Mouse (Mus musculus): ENCODE results near the gene 2310079G19Rik.

The 2310079G19Rik gene

DNA sequence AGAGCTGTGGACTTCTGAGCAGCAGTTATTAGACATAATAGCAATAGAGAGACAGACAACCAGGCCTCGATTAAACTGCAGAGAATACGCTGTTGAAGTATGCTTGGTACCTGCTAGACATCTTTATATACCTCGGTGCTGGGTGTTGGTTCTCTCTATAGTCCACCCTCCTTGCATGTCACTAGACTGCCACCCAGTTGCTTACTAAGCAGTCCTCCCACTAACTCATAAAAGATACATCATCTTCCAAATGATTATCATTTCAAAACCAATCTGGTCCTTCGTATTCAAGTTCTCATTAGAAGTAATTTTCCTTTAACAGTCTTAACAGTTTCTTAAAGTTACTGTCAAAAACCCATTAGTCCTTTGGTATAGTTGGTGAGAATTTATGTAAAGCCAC lies at the start of gene 2310079G19Rik:
Gene 2310079G19Rik, minus strand, starts transcription at position 101 of the 400 bp plus-strand sequence.
- no peak for DNase-seq

- no peak for DNase-seq
Measured at GRCm38 (mm10) chr16:88671571-88671970, 44.1 kb upstream of the 2310079G19Rik start, which contains the start of gene Krtap27-1. Gene Krtap27-1 (minus strand): TSS chr16:88671671.

- DNase-seq: peak; percentile 11
Measured at GRCm38 (mm10) chr16:88657426-88657825, 30.0 kb upstream of the 2310079G19Rik start.

GRCm38 (mm10) chr16:88651952-88652351 lies 24.5 kb upstream of the 2310079G19Rik start:
- no peak for DNase-seq

DNA sequence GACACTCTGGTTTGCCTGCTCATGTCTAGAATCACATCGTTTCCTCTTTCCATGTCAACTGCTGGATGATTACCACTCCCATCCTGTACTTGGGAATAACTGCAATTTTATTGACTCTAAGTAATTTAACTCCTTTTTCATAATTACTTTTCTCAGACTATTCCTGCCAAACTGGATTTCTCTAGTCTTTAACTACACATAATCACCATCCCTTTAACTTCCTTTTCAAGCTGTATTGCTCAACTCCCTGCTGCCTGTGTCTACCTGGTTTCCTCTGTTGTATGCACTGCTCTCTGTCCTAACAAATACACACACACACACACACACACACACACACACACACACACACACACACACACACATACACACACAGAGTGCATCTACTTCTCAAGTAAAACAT lies 23.6 kb upstream of the 2310079G19Rik start:
- no peak for DNase-seq

- DNase-seq: no peak
Measured at GRCm38 (mm10) chr16:88647358-88647846, 19.9 kb upstream of the 2310079G19Rik start, which contains the start of gene Krtap26-1. Gene Krtap26-1 (minus strand): TSS chr16:88647796.

DNA sequence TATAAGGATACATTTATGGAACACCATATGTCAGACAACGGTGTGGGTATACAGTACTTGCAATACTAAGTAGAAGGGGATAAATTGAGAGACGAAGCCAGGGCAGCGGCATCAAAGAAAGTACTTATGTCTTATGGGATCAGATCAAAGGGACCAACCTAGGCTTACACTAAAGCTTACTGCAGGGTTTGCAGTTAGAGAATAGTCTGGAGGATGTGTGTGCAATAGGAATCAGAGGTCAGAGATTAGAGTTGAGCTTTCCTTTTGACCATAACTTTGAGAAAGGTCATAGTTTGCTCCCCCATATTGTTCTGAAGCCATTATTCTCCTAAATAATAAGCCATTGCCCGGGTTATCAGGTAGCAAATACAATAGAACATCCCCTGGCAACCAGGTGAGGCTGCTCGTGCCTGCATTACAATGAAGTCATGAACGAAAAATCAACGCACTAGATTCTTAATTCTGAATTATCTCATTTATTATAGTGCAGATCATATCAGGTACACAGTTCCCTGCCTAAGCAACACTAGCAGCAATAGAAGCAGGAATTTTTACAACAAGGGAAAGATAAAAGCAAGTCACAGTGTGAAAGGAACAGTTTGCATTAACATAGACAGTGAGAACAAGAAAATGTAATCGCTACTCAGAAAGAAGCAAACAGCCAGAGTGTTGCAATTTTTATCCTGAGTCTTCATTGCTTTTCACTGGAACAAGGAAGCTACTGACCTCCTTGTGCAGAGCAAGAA lies 19.1 kb upstream of the 2310079G19Rik start:
- no peak for DNase-seq

DNA sequence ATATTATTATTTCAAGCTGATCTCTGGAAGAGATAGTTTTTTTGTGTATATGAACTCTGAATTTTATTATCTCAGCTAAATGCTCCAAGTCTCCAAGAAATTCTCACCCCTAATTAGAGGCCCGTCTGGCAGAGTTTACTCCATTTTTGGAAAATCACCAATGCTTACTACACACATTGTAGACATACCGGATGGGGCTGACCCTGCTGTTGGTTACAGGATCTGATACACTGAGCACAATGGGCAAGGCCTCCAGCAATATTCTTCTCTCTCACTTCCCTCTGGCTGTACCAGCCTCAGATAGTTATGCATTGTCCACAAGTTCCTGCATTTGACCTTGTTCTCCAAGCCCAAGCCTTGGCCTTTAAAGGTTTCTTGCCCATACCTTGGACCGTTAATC lies 12.6 kb upstream of the 2310079G19Rik start:
- DNase-seq: no peak

DNA sequence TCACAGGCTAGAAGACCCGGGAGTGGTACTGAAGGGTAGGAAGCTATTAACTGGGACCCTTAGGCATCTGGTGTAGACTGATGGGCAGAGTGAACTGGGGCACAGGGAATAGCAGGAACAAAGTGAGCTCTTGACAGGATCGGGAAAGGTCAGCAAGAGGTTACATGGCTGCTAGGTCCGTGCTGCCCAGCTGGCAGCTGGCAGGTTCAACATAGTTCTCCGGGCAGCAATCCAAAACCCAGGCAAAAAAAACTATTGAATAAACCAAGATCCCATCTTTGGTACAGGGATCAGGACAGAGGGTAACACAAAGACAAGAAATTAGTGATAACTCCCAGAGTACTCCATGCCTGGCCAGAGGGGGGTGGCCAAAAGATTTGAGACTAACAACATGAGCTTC lies 7.7 kb upstream of the 2310079G19Rik start:
- DNase-seq: peak; percentile 11

DNA sequence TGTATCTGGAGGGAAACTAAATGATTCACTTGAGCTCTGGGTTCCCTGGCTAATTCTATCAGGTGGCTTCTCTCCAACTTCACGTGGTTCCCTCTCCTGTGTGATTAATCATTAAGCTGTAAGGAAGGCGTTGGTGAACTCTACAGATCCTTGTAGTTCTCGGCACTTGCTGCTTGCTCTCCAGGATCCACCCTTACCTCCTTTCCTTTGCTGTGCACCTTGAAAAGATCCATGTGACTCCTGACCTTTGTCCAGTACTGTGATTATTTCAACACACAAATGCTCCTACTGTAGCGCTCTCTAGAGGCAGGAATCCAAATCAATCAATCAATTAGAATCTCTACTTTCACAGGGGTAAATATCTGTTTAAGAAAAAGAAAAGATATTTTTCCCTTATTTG lies 4.0 kb upstream of the 2310079G19Rik start:
- no peak for DNase-seq

DNA sequence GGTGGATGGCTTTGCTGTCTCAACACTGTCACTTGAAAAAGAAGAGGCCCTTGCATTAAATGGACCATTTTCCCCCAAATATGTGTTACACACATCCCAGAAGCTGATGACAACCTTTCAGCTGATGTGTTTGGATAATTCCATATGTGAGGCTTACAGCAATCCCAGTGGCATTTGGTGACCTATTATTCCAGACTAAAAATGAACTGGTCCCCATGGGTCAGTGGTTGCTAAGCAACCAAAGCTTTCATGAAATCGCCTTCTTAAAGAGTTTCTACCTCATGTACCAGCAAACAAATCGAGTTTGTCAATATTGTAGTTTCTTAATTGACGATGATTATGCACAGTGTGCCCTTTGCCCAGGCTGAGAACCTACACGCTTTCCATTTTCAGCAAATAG lies 14.8 kb downstream of the 2310079G19Rik start:
- peak; percentile 17 for DNase-seq

- DNase-seq: no peak
Measured at GRCm38 (mm10) chr16:88611922-88612321, 15.5 kb downstream of the 2310079G19Rik start, which contains the start of gene Krtap24-1. Gene Krtap24-1 (minus strand): TSS chr16:88612279.

DNA sequence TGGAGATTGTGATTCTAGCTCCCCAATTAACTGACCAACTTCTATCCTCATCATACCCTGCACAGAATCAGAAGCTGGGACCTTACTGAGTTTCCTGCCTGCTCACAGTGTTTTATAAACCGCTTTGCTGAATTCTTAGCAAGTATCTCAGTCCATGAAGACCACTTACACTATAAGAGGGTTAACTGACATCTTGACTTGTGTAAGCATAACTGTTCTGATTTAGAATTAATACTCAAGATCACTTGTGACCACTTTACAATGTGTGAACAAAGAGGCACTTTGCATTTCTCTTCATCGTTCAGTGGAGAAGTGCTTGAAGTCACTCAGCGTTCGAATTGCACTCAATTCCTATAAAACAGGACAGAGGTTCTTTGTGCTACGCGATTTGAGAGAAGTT lies 22.9 kb downstream of the 2310079G19Rik start:
- no peak for DNase-seq

GRCm38 (mm10) chr16:88602464-88602863 lies 25.0 kb downstream of the 2310079G19Rik start:
- no peak for DNase-seq

- DNase-seq: no peak
Measured at GRCm38 (mm10) chr16:88600303-88600702, 27.2 kb downstream of the 2310079G19Rik start.

GRCm38 (mm10) chr16:88599504-88600237 lies 27.8 kb downstream of the 2310079G19Rik start:
- DNase-seq: peak; percentile 36

DNA sequence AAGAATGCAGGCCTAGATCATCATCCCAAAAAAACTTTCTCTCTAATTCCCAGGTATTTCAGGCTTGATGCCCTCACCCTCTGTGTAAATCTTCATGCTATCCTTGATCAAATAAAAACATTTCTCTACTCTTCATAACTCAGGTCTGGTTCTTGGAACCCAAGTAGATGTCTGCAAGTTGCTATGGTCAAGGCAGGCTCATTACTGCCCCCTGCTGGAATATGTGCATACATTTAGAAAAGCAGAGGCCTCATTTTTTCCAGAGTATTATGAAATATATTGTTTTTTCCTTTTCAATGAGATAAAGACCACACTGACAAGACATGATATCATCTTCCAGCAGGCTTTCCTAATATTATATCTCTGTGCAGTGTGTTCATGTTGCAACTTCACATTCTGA lies 34.7 kb downstream of the 2310079G19Rik start:
- peak; percentile 58 for DNase-seq

DNA sequence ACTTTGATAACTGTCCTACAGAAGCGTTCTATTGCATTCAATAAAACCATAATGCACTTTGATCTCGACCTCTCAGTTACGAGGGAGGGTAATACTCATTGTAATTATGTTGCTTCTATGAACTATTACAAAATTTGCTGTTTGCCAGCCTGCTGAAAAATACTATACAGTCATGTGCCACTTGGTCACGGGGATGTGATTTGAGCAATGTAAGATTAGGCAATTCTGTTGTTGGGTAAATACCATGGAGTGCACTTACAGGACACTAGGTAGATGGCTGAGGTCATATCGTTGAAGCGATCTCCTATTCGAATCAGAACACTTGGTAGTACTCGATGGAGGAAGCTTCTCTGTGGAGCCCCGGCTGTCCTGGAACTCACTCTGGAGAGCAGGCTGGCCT lies 44.1 kb downstream of the 2310079G19Rik start:
- no peak for DNase-seq

Data from embryo, embryonic 11 days (tissue).